Mouse (Mus musculus) cerebellum, adult 2 months (tissue): ENCODE data around the gene Snx10. TPM values are rescaled to one million over a fixed set of nuclear protein-coding genes. Genes with fewer than 3 reads are reported as not detected.
A peak's percentile ranks its signal among the peaks of the same experiment; 100 is the strongest.

ENCODE experiments used
- DNase-seq, 2 experiments: peaks; one replicate each; pipeline ENCODE4 v3.0.0; 2021
- H3K27ac ChIP-seq: fragments of 200-500 bp; 2 replicates; pipeline ENCODE4 v1.5.1; 2012; ENCODE audit warnings: low read length, control low read depth, inconsistent platforms; ENCODE audit not compliant: insufficient read depth
- H3K27me3 ChIP-seq: fragments of 200-500 bp; 2 replicates; pipeline ENCODE4 v1.6.1; 2012; ENCODE audit warnings: inconsistent platforms, mild to moderate bottlenecking, low read length, moderate library complexity; ENCODE audit not compliant: control insufficient read depth, insufficient read depth
- H3K4me1 ChIP-seq: fragments of 200-500 bp; 2 replicates; pipeline ENCODE4 v1.6.1; 2011; ENCODE audit warnings: low read length; ENCODE audit not compliant: control insufficient read depth, insufficient read depth
- H3K4me3 ChIP-seq: fragments of 200-500 bp; replicated peaks from 2 replicates; pipeline ENCODE3; 2011; ENCODE audit warnings: mild to moderate bottlenecking, low read depth, low read length, control low read depth; ENCODE audit not compliant: insufficient read depth
- CTCF ChIP-seq: fragments of 200-500 bp; IDR thresholded peaks from 2 replicates; pipeline ENCODE4 v1.5.1; 2011; ENCODE audit warnings: low read depth, mild to moderate bottlenecking, control low read depth, low read length, moderate library complexity, borderline replicate concordance; ENCODE audit not compliant: insufficient read depth
- POLR2A ChIP-seq: fragments of 200-500 bp; IDR thresholded peaks from 2 replicates; pipeline ENCODE4 v1.6.1; 2011; ENCODE audit warnings: low read length, control low read depth, borderline replicate concordance; ENCODE audit not compliant: insufficient read depth
- WGBS: fragments of 180-500 bp; shearing (Covaris S2); methylation state at CpG from one replicate; pipeline ENCODE4 v1.1.7; 2018; 5-methylcytosine and 5-hydroxymethylcytosine counted together
- polyA plus RNA-seq: library from polyadenylated mRNA; depleted of rRNA; stranded (reverse); fragments of >200 nt; gene quantifications from 2 replicates; pipeline ENCODE4 v1.2.3, GENCODE M21; 2012

Snx10 gene
- polyA plus RNA-seq, 1 experiment, result 45.7 TPM

GRCm38 (mm10) chr6:51513745-51514144, 10.0 kb upstream of the Snx10 start:
- TF ChIP-seq POLR2A (no peak), CTCF (no peak)
- no peak for DNase-seq
- Histone ChIP-seq H3K27me3 (no peaks in the 10 kb centered on the region), H3K4me3 (no peak overlapping the region), H3K4me1 (no peaks in the 10 kb centered on the region), H3K27ac (no peak overlapping the region)
- 75% methylated on average over 3 of the region's 3 CpGs for WGBS

GRCm38 (mm10) chr6:51514860-51515259, 8.8 kb upstream of the Snx10 start:
- Histone ChIP-seq H3K4me3 (no peak overlapping the region), H3K27ac (no peak overlapping the region), H3K4me1 (no peaks in the 10 kb centered on the region), H3K27me3 (no peaks in the 10 kb centered on the region)
- WGBS, result 90% methylated on average over 7 of the region's 7 CpGs
- DNase-seq, result no peak
- TF ChIP-seq CTCF (no peak), POLR2A (no peak)

GRCm38 (mm10) chr6:51523310-51523709, 391 bp upstream of the Snx10 start:
- Histone ChIP-seq H3K27me3 (no peaks in the 10 kb centered on the region), H3K27ac (no peak overlapping the region), H3K4me1 (peaks cover 6% of the 10 kb centered on the region; the same call in 1 of the 2 replicates), H3K4me3 (peak overlapping the region; percentile 75)
- no peak for TF ChIP-seq CTCF
- DNase-seq, result peak in 1 of 2 experiments; percentile 11
- WGBS, result 19% methylated on average over 5 of the region's 5 CpGs

GRCm38 (mm10) chr6:51524321-51524931, 725 bp downstream of the Snx10 start:
- whole genome bisulfite sequencing, result under 1% methylated on average over 21 of the region's 21 CpGs
- Histone ChIP-seq H3K4me1 (peaks cover 6% of the 10 kb centered on the region; the same call in 1 of the 2 replicates), H3K27me3 (no peaks in the 10 kb centered on the region), H3K27ac (no peak overlapping the region), H3K4me3 (peak overlapping the region; percentile 75)
- DNase-seq, result peak; percentile 27 to 51
- no peak for TF ChIP-seq CTCF
- no peak for TF ChIP-seq POLR2A

- Histone ChIP-seq H3K4me3 (peak overlapping the region; percentile 75), H3K27ac (no peak overlapping the region), H3K4me1 (peaks cover 6% of the 10 kb centered on the region; the same call in 1 of the 2 replicates), H3K27me3 (no peaks in the 10 kb centered on the region)
- DNase-seq, result peak in 1 of 2 experiments; percentile 12
- no peak for TF ChIP-seq CTCF
- TF ChIP-seq POLR2A, result no peak
- WGBS, result 35% methylated on average over 5 of the region's 5 CpGs
These were observed 1.3 kb downstream of the Snx10 start for GRCm38 (mm10) chr6:51525001-51525400.

GRCm38 (mm10) chr6:51529457-51529856, 5.8 kb downstream of the Snx10 start:
- Histone ChIP-seq H3K27me3 (no peaks in the 10 kb centered on the region), H3K4me3 (no peak overlapping the region), H3K27ac (no peak overlapping the region), H3K4me1 (peaks cover 6% of the 10 kb centered on the region)
- DNase-seq, result no peak
- 51% methylated on average over 7 of the region's 7 CpGs for WGBS
- TF ChIP-seq CTCF (no peak), POLR2A (no peak)

- Histone ChIP-seq H3K27ac (no peak overlapping the region), H3K27me3 (no peaks in the 10 kb centered on the region), H3K4me1 (peaks cover 4% of the 10 kb centered on the region), H3K4me3 (no peak overlapping the region)
- 73% methylated on average over 6 of the region's 6 CpGs for WGBS
- no peak for TF ChIP-seq CTCF
- no peak for TF ChIP-seq POLR2A
- no peak for DNase-seq
These were observed 9.9 kb downstream of the Snx10 start for GRCm38 (mm10) chr6:51533467-51534200.

- no peak for DNase-seq
- TF ChIP-seq POLR2A (no peak), CTCF (no peak)
- 77% methylated on average over 10 of the region's 10 CpGs for WGBS
- H3K4me3 ChIP-seq, result no peak overlapping the region
- no peaks in the 10 kb centered on the region for H3K27me3 ChIP-seq
- H3K4me1 ChIP-seq, result peaks cover 4% of the 10 kb centered on the region
- H3K27ac ChIP-seq, result no peak overlapping the region
These were observed 11.9 kb downstream of the Snx10 start for GRCm38 (mm10) chr6:51535571-51535970.
